Mouse (Mus musculus) limb, embryonic 13.5 days (tissue): Measurements from ENCODE around the gene Rftn1. TPM values are rescaled to one million over a fixed set of nuclear protein-coding genes. Genes with fewer than 3 reads are reported as not detected.

ENCODE experiments used
- ATAC-seq: fragments of 200-750 bp; cut with Nextera tagmentation; 2 replicates; pipeline ENCODE4 v1.8.0; 2017; ENCODE audit warnings: low read depth, moderate number of reproducible peaks, moderate TSS enrichment; ENCODE audit not compliant: low FRiP score
- H3K27ac ChIP-seq: fragments of 300-500 bp; sonication (generic); 2 replicates; pipeline ENCODE4 v1.5.1; 2015; ENCODE audit warnings: inconsistent platforms, mild to moderate bottlenecking, moderate library complexity
- H3K27me3 ChIP-seq: fragments of 300-500 bp; sonication (generic); 2 replicates; pipeline ENCODE4 v1.6.1; 2015; ENCODE audit warnings: mild to moderate bottlenecking, inconsistent platforms
- H3K36me3 ChIP-seq: fragments of 300-500 bp; sonication (generic); 2 replicates; pipeline ENCODE4 v1.6.1; 2015; ENCODE audit warnings: inconsistent platforms, mild to moderate bottlenecking, moderate library complexity
- H3K4me1 ChIP-seq: fragments of 300-500 bp; sonication (generic); 2 replicates; pipeline ENCODE4 v1.6.1; 2015; ENCODE audit warnings: inconsistent platforms
- H3K4me2 ChIP-seq: fragments of 300-500 bp; sonication (generic); replicated peaks from 2 replicates; pipeline ENCODE4 v1.6.1; 2015; ENCODE audit warnings: inconsistent platforms, mild to moderate bottlenecking, moderate library complexity
- H3K4me3 ChIP-seq: fragments of 300-500 bp; sonication (generic); 2 replicates; pipeline ENCODE4 v1.5.1; 2015; ENCODE audit warnings: moderate library complexity, mild to moderate bottlenecking, inconsistent platforms
- H3K9ac ChIP-seq: fragments of 300-500 bp; sonication (generic); 2 replicates; pipeline ENCODE4 v1.6.1; 2015; ENCODE audit warnings: mild to moderate bottlenecking, inconsistent platforms
- H3K9me3 ChIP-seq: fragments of 300-500 bp; sonication (generic); 2 replicates; pipeline ENCODE4 v1.6.1; 2016; ENCODE audit warnings: inconsistent platforms
- whole genome bisulfite sequencing: fragments of 180-500 bp; shearing (Covaris S2); methylation state at CpG from one replicate; pipeline ENCODE4 v1.1.7; 2015; 5-methylcytosine and 5-hydroxymethylcytosine counted together
- polyA plus RNA-seq: library from polyadenylated mRNA; unstranded; fragments of >200 nt; fragmentation: Nextera tagmentation; extraction: Ambion mirVana; gene quantifications from 2 replicates; pipeline ENCODE4 v1.2.1, GENCODE M21; 2015

The Rftn1 gene
- polyA plus RNA-seq, 1 experiment from 2014 or later, result 17.2 TPM

DNA sequence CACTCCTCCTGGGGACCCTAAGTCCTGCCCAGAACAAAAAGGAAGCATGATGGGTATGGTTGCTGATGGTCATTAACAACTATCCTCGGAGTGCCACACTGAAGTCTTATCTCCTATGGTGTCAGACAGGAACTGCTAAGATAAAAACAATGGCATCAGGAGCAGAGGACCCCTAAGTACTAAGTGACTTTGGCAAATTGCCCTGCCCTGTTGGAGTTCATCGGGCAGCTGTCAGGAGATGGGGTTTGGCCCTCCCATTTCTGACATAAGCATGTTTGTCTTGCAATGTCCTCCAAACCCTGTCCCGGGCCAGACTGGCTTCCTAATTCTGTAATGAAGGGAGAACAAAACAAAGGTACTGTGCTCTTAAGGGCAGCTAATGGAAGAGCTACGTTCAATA, 180.4 kb downstream of the Rftn1 start:
- 24% methylated on average over 4 of the region's 4 CpGs for WGBS
- no peak for ATAC-seq
- H3K4me1 ChIP-seq, result peaks cover 8% of the 10 kb centered on the region
- H3K36me3 ChIP-seq, result no peaks in the 10 kb centered on the region
- H3K4me2 ChIP-seq, result no peak overlapping the region
- H3K9ac ChIP-seq, result no peak overlapping the region
- H3K27ac ChIP-seq, result no peak overlapping the region
- no peak overlapping the region for H3K4me3 ChIP-seq
- H3K27me3 ChIP-seq, result no peaks in the 10 kb centered on the region
- no peaks in the 10 kb centered on the region for H3K9me3 ChIP-seq

DNA sequence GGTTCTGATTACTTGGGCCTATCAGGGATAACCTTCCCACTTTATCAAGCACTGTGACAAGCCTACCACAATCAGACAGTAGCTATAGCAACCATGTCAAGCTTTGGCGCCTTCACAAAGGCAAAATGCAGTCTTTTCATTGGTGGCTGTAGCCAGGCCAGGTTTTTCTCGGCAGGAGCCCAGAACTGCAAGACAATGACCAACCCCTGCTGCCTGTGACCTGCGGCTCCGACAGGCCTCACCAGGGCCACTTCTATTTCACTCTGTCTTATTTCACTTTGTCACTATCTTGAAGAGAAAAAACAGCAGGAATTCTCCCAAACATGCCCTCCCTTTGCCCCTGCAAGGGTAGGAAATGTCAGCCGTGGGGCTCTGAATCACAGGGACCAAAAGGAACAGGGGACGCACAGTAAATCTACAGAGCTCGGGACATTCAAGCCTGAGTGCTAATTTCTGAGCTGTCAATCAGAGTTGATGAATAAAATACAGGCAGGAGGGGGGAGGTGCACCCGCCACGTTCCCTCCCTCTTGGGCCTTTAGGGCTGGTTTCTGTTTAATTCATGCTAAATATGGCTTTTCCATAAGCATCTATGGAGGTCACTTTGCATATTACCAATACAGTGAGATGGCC, 183.6 kb downstream of the Rftn1 start:
- Histone ChIP-seq H3K4me3 (no peak overlapping the region), H3K4me2 (no peak overlapping the region), H3K9me3 (no peaks in the 10 kb centered on the region), H3K27me3 (no peaks in the 10 kb centered on the region), H3K36me3 (no peaks in the 10 kb centered on the region), H3K27ac (no peak overlapping the region), H3K4me1 (peaks cover 8% of the 10 kb centered on the region), H3K9ac (no peak overlapping the region)
- no peak for ATAC-seq
- 17% methylated on average over 9 of the region's 9 CpGs for WGBS

DNA sequence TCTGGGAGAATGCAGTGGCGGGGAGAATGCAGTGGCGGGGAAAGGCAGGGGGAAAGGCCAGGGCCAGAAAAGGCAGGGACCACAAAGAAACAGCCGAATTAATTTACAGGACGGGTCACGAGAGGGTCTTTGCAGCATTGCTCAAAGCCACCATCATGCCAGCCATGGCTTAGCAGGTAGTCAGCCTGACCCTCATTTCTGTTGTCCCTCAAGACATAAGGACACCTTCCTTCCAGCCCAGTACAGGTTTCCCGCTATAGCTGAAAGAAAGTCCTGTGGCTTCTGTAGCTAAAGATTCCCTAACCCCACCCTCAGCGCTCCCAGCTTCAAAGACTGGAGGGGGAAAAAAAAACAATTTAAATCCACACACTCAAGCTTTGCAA, 184.1 kb downstream of the Rftn1 start:
- Histone ChIP-seq H3K36me3 (no peaks in the 10 kb centered on the region), H3K9me3 (no peaks in the 10 kb centered on the region), H3K27ac (no peak overlapping the region), H3K4me3 (no peak overlapping the region), H3K9ac (no peak overlapping the region), H3K27me3 (no peaks in the 10 kb centered on the region), H3K4me1 (peaks cover 8% of the 10 kb centered on the region), H3K4me2 (no peak overlapping the region)
- no peak for ATAC-seq
- 49% methylated on average over 7 of the region's 7 CpGs for WGBS

GRCm38 (mm10) chr17:50003156-50003555, 187.3 kb downstream of the Rftn1 start:
- Histone ChIP-seq H3K27ac (no peak overlapping the region), H3K27me3 (no peaks in the 10 kb centered on the region), H3K4me2 (no peak overlapping the region), H3K4me1 (peaks cover 8% of the 10 kb centered on the region), H3K9ac (no peak overlapping the region), H3K36me3 (peaks cover 5% of the 10 kb centered on the region), H3K9me3 (no peaks in the 10 kb centered on the region), H3K4me3 (no peak overlapping the region)
- no peak for ATAC-seq
- WGBS, result 77% methylated on average over 4 of the region's 4 CpGs

GRCm38 (mm10) chr17:50002171-50002570, 188.3 kb downstream of the Rftn1 start:
- WGBS, result 83% methylated on average over 3 of the region's 3 CpGs
- H3K27me3 ChIP-seq, result no peaks in the 10 kb centered on the region
- no peak for ATAC-seq
- peaks cover 5% of the 10 kb centered on the region for H3K36me3 ChIP-seq
- no peaks in the 10 kb centered on the region for H3K9me3 ChIP-seq
- H3K4me3 ChIP-seq, result no peak overlapping the region
- H3K4me2 ChIP-seq, result no peak overlapping the region
- no peak overlapping the region for H3K27ac ChIP-seq
- H3K4me1 ChIP-seq, result peaks cover 6% of the 10 kb centered on the region
- H3K9ac ChIP-seq, result no peak overlapping the region

- no peak for ATAC-seq
- Histone ChIP-seq H3K27ac (no peak overlapping the region), H3K9me3 (no peaks in the 10 kb centered on the region), H3K4me1 (peaks cover 3% of the 10 kb centered on the region), H3K27me3 (no peaks in the 10 kb centered on the region), H3K9ac (no peak overlapping the region), H3K4me2 (no peak overlapping the region), H3K4me3 (no peak overlapping the region), H3K36me3 (peaks cover 5% of the 10 kb centered on the region)
Observed at GRCm38 (mm10) chr17:50001754-50002153, 188.7 kb downstream of the Rftn1 start.

GRCm38 (mm10) chr17:50000580-50000979, 189.9 kb downstream of the Rftn1 start:
- 87% methylated on average over 3 of the region's 3 CpGs for WGBS
- Histone ChIP-seq H3K4me1 (peaks cover 6% of the 10 kb centered on the region; the same call in 1 of the 2 replicates), H3K9ac (no peak overlapping the region), H3K9me3 (no peaks in the 10 kb centered on the region), H3K36me3 (peaks cover 5% of the 10 kb centered on the region), H3K4me3 (no peak overlapping the region), H3K27me3 (no peaks in the 10 kb centered on the region), H3K4me2 (no peak overlapping the region), H3K27ac (no peak overlapping the region)
- no peak for ATAC-seq

DNA sequence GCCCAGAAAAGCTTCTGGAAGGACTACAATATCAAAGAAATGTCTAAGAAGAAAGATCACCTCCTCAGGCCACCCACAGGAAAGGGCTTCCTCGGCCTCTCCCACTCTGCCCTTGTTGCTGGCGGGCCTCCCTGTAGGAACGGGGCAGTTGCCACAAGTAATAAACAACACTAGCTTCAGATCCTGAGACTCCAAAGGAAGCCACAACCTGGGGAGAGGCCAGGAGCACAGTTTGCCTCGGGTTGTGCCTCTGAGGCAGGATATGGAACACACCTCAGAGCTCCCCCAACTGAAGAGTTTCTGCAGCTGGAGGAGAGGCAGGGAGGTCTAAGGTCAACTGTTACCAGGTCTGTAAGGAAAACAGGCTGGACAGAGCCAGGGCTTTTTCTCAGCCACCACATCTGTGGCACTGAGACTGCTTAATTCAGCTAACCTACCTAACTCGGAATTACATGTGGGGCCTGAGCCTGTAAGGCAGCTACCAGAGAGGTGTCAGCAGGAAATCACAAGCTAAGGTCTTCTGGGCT, 193.8 kb downstream of the Rftn1 start:
- no peak overlapping the region for H3K27ac ChIP-seq
- peaks cover 12% of the 10 kb centered on the region; the same call in 1 of the 2 replicates for H3K4me1 ChIP-seq
- no peak overlapping the region for H3K9ac ChIP-seq
- no peak overlapping the region for H3K4me2 ChIP-seq
- H3K9me3 ChIP-seq, result no peaks in the 10 kb centered on the region
- ATAC-seq, result no peak
- H3K27me3 ChIP-seq, result no peaks in the 10 kb centered on the region
- H3K36me3 ChIP-seq, result peaks cover 5% of the 10 kb centered on the region
- no peak overlapping the region for H3K4me3 ChIP-seq
- 15% methylated on average over 5 of the region's 5 CpGs for WGBS

DNA sequence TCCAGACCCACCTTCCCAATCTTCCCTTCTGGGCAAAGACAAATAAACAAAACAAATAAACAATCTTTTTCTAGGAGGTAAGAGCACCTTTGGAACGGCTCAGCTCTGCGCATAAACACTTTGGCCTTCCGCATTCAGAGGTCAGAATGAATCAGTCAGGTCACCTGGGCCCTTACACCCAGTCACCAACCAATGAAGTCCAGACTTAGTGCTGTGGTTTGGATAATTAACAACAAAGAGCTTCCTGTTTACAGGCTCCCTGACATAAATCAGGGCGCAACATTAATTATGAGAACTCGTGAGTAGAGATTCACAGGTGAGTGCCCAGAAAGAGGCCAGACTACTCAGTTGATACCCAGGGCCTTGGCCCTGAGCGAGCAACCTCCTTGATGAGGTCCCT, 194.4 kb downstream of the Rftn1 start:
- H3K4me3 ChIP-seq, result no peak overlapping the region
- WGBS, result 58% methylated on average over 6 of the region's 6 CpGs
- H3K4me2 ChIP-seq, result no peak overlapping the region
- H3K4me1 ChIP-seq, result peaks cover 12% of the 10 kb centered on the region; the same call in 1 of the 2 replicates
- no peaks in the 10 kb centered on the region for H3K9me3 ChIP-seq
- ATAC-seq, result no peak
- no peaks in the 10 kb centered on the region for H3K27me3 ChIP-seq
- peaks cover 5% of the 10 kb centered on the region for H3K36me3 ChIP-seq
- H3K9ac ChIP-seq, result no peak overlapping the region
- H3K27ac ChIP-seq, result no peak overlapping the region

GRCm38 (mm10) chr17:49995226-49995625, 195.2 kb downstream of the Rftn1 start:
- Histone ChIP-seq H3K4me3 (no peak overlapping the region), H3K27ac (no peak overlapping the region), H3K4me1 (peaks cover 12% of the 10 kb centered on the region; the same call in 1 of the 2 replicates), H3K9me3 (no peaks in the 10 kb centered on the region), H3K36me3 (peaks cover under 1% of the 10 kb centered on the region), H3K9ac (no peak overlapping the region), H3K4me2 (no peak overlapping the region), H3K27me3 (no peaks in the 10 kb centered on the region)
- WGBS, result 89% methylated on average over 3 of the region's 3 CpGs
- no peak for ATAC-seq

GRCm38 (mm10) chr17:49993631-49994030, 196.8 kb downstream of the Rftn1 start:
- 76% methylated on average over 3 of the region's 3 CpGs for WGBS
- H3K4me1 ChIP-seq, result peaks cover 12% of the 10 kb centered on the region; the same call in 1 of the 2 replicates
- no peak overlapping the region for H3K4me3 ChIP-seq
- no peaks in the 10 kb centered on the region for H3K27me3 ChIP-seq
- no peak overlapping the region for H3K27ac ChIP-seq
- no peak overlapping the region for H3K9ac ChIP-seq
- no peaks in the 10 kb centered on the region for H3K36me3 ChIP-seq
- H3K4me2 ChIP-seq, result no peak overlapping the region
- no peak for ATAC-seq
- no peaks in the 10 kb centered on the region for H3K9me3 ChIP-seq

GRCm38 (mm10) chr17:49992625-49993603, 197.6 kb downstream of the Rftn1 start:
- Histone ChIP-seq H3K4me3 (no peak overlapping the region), H3K9me3 (no peaks in the 10 kb centered on the region), H3K36me3 (no peaks in the 10 kb centered on the region), H3K4me2 (no peak overlapping the region), H3K4me1 (peaks cover 12% of the 10 kb centered on the region; the same call in 1 of the 2 replicates), H3K9ac (no peak overlapping the region), H3K27me3 (no peaks in the 10 kb centered on the region), H3K27ac (no peak overlapping the region)
- WGBS, result 47% methylated on average over 11 of the region's 11 CpGs
- no peak for ATAC-seq
